Mouse (Mus musculus) kidney, embryonic 14.5 days (tissue): ENCODE data around the gene Tasp1. TPM values are rescaled to one million over a fixed set of nuclear protein-coding genes. Genes with fewer than 3 reads are reported as not detected.
A peak's percentile ranks its signal among the peaks of the same experiment; 100 is the strongest.

ENCODE experiments used
- ATAC-seq: fragments of 200-750 bp; cut with Nextera tagmentation; 2 replicates; pipeline ENCODE4 v1.8.0; 2017; ENCODE audit warnings: moderate number of reproducible peaks, mild to moderate bottlenecking, moderate TSS enrichment, moderate library complexity; ENCODE audit not compliant: low FRiP score, low TSS enrichment
- H3K27ac ChIP-seq: fragments of 300-500 bp; sonication (generic); 2 replicates; pipeline ENCODE4 v1.5.1; 2014; ENCODE audit warnings: low read depth, mild to moderate bottlenecking, low read length, moderate library complexity, mixed read lengths
- H3K27me3 ChIP-seq: fragments of 300-500 bp; sonication (generic); 2 replicates; pipeline ENCODE4 v1.6.1; 2014; ENCODE audit warnings: mild to moderate bottlenecking, low read length; ENCODE audit not compliant: control insufficient read depth, insufficient read depth
- H3K36me3 ChIP-seq: fragments of 300-500 bp; sonication (generic); 2 replicates; pipeline ENCODE4 v1.6.1; 2014; ENCODE audit warnings: low read length, mixed read lengths; ENCODE audit not compliant: control insufficient read depth, insufficient read depth
- H3K4me1 ChIP-seq: fragments of 300-500 bp; sonication (generic); 2 replicates; pipeline ENCODE4 v1.6.1; 2014; ENCODE audit warnings: low read length, mixed read lengths; ENCODE audit not compliant: control insufficient read depth, insufficient read depth
- H3K4me2 ChIP-seq: fragments of 300-500 bp; sonication (generic); replicated peaks from 2 replicates; pipeline ENCODE4 v1.6.1; 2014; ENCODE audit warnings: low read depth, mild to moderate bottlenecking, low read length
- H3K4me3 ChIP-seq: fragments of 300-500 bp; sonication (generic); 2 replicates; pipeline ENCODE4 v1.5.1; 2014; ENCODE audit warnings: mild to moderate bottlenecking, low read length
- H3K9ac ChIP-seq: fragments of 300-500 bp; sonication (generic); 2 replicates; pipeline ENCODE4 v1.6.1; 2014; ENCODE audit warnings: low read depth, mild to moderate bottlenecking, low read length, moderate library complexity
- H3K9me3 ChIP-seq: fragments of 300-500 bp; sonication (generic); 2 replicates; pipeline ENCODE4 v1.6.1; 2016; ENCODE audit warnings: low read length; ENCODE audit not compliant: control insufficient read depth
- WGBS: fragments of 180-500 bp; shearing (Covaris S2); extraction: QIAGEN DNeasy Blood & Tissue Kit; methylation state at CpG from one replicate; pipeline ENCODE4 v1.1.7; 2014; 5-methylcytosine and 5-hydroxymethylcytosine counted together
- polyA plus RNA-seq: library from polyadenylated mRNA; unstranded; fragments of >200 nt; fragmentation: Nextera tagmentation; extraction: Ambion mirVana; gene quantifications from 2 replicates; pipeline ENCODE4 v1.2.1, GENCODE M21; 2014

Tasp1 gene
- polyA plus RNA-seq, 1 experiment from 2014 or later, result 24.4 TPM

DNA sequence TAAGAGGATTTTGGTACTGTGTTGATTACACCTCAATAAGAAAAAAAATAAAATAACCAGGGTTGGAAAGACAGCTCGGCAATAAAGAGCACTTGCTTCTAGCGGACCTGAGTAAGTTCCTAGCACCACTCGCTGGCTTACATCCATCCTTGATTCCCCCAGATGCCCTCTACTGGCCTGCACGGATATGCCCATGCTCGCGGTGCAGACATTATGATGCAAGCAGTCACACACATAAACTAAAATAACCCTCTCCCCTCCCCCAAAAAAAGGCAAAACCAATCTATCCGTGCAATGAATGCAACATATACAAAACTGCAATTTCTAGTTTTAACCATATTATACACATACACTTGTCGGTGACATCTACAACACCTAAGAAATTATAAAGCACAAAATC is 929 bp downstream of the Tasp1 start:
- Histone ChIP-seq H3K4me3 (peak overlapping the region; percentile 87), H3K36me3 (no peaks in the 10 kb centered on the region), H3K9ac (peak overlapping the region; percentile 88; the same call in 1 of the 2 replicates), H3K9me3 (no peaks in the 10 kb centered on the region), H3K27ac (peak overlapping the region; percentile 94; the same call in 1 of the 2 replicates), H3K4me2 (peak overlapping the region; percentile 53), H3K4me1 (peaks cover 7% of the 10 kb centered on the region; the same call in 1 of the 2 replicates), H3K27me3 (no peaks in the 10 kb centered on the region)
- no peak for ATAC-seq
- WGBS, result 77% methylated on average over 8 of the region's 8 CpGs

- ATAC-seq, result no peak
- WGBS, result 92% methylated on average over 3 of the region's 3 CpGs
- H3K27ac ChIP-seq, result no peak overlapping the region
- H3K4me3 ChIP-seq, result no peak overlapping the region
- H3K4me2 ChIP-seq, result no peak overlapping the region
- no peaks in the 10 kb centered on the region; the same call in 1 of the 2 replicates for H3K36me3 ChIP-seq
- no peak overlapping the region for H3K9ac ChIP-seq
- no peaks in the 10 kb centered on the region for H3K27me3 ChIP-seq
- peaks cover 2% of the 10 kb centered on the region; the same call in 1 of the 2 replicates for H3K4me1 ChIP-seq
- no peaks in the 10 kb centered on the region for H3K9me3 ChIP-seq
These were observed 5.1 kb downstream of the Tasp1 start for GRCm38 (mm10) chr2:140061481-140061880.

GRCm38 (mm10) chr2:140060092-140060867 is 6.3 kb downstream of the Tasp1 start:
- WGBS, result 86% methylated on average over 4 of the region's 4 CpGs
- ATAC-seq, result no peak
- Histone ChIP-seq H3K36me3 (peaks cover 4% of the 10 kb centered on the region; the same call in 1 of the 2 replicates), H3K27ac (no peak overlapping the region), H3K9me3 (no peaks in the 10 kb centered on the region), H3K4me1 (no peaks in the 10 kb centered on the region), H3K4me2 (no peak overlapping the region), H3K4me3 (no peak overlapping the region), H3K27me3 (no peaks in the 10 kb centered on the region), H3K9ac (no peak overlapping the region)

- WGBS, result 92% methylated on average over 6 of the region's 6 CpGs
- Histone ChIP-seq H3K4me2 (no peak overlapping the region), H3K4me3 (no peak overlapping the region), H3K4me1 (no peaks in the 10 kb centered on the region), H3K9me3 (no peaks in the 10 kb centered on the region), H3K9ac (no peak overlapping the region), H3K27ac (no peak overlapping the region), H3K36me3 (peaks cover 17% of the 10 kb centered on the region), H3K27me3 (no peaks in the 10 kb centered on the region)
- no peak for ATAC-seq
These were observed 8.5 kb downstream of the Tasp1 start for GRCm38 (mm10) chr2:140058125-140058524.

- 81% methylated on average over 2 of the region's 2 CpGs for WGBS
- no peak for ATAC-seq
- Histone ChIP-seq H3K4me3 (no peak overlapping the region), H3K27me3 (no peaks in the 10 kb centered on the region), H3K27ac (no peak overlapping the region), H3K4me1 (no peaks in the 10 kb centered on the region), H3K9me3 (no peaks in the 10 kb centered on the region), H3K9ac (no peak overlapping the region), H3K36me3 (peaks cover 55% of the 10 kb centered on the region), H3K4me2 (no peak overlapping the region)
These were observed 14.9 kb downstream of the Tasp1 start for GRCm38 (mm10) chr2:140051607-140052126.

GRCm38 (mm10) chr2:140042522-140043131 is 24.0 kb downstream of the Tasp1 start:
- no peaks in the 10 kb centered on the region for H3K9me3 ChIP-seq
- H3K27ac ChIP-seq, result no peak overlapping the region
- peaks cover 10% of the 10 kb centered on the region for H3K36me3 ChIP-seq
- H3K4me2 ChIP-seq, result no peak overlapping the region
- WGBS, result 79% methylated on average over 2 of the region's 2 CpGs
- H3K4me3 ChIP-seq, result no peak overlapping the region
- H3K9ac ChIP-seq, result no peak overlapping the region
- H3K4me1 ChIP-seq, result no peaks in the 10 kb centered on the region
- no peak for ATAC-seq
- no peaks in the 10 kb centered on the region for H3K27me3 ChIP-seq

GRCm38 (mm10) chr2:140042081-140042480 is 24.5 kb downstream of the Tasp1 start:
- H3K36me3 ChIP-seq, result peaks cover 6% of the 10 kb centered on the region; the same call in 1 of the 2 replicates
- no peak overlapping the region for H3K4me3 ChIP-seq
- WGBS, result 62% methylated on average over 10 of the region's 10 CpGs
- H3K9me3 ChIP-seq, result no peaks in the 10 kb centered on the region
- H3K27ac ChIP-seq, result no peak overlapping the region
- H3K4me2 ChIP-seq, result no peak overlapping the region
- H3K27me3 ChIP-seq, result no peaks in the 10 kb centered on the region
- H3K4me1 ChIP-seq, result no peaks in the 10 kb centered on the region
- no peak for ATAC-seq
- H3K9ac ChIP-seq, result no peak overlapping the region

- Histone ChIP-seq H3K9ac (no peak overlapping the region), H3K4me1 (no peaks in the 10 kb centered on the region), H3K9me3 (no peaks in the 10 kb centered on the region), H3K4me2 (no peak overlapping the region), H3K27me3 (no peaks in the 10 kb centered on the region), H3K36me3 (no peaks in the 10 kb centered on the region; the same call in 1 of the 2 replicates), H3K27ac (no peak overlapping the region), H3K4me3 (no peak overlapping the region)
- 91% methylated on average over 2 of the region's 2 CpGs for WGBS
- no peak for ATAC-seq
These were observed 29.1 kb downstream of the Tasp1 start for GRCm38 (mm10) chr2:140037459-140037858.

- no peaks in the 10 kb centered on the region for H3K4me1 ChIP-seq
- no peak overlapping the region for H3K4me3 ChIP-seq
- no peaks in the 10 kb centered on the region; the same call in 1 of the 2 replicates for H3K36me3 ChIP-seq
- H3K27me3 ChIP-seq, result no peaks in the 10 kb centered on the region
- H3K9ac ChIP-seq, result no peak overlapping the region
- no peak overlapping the region for H3K4me2 ChIP-seq
- no peaks in the 10 kb centered on the region for H3K9me3 ChIP-seq
- ATAC-seq, result no peak
- no peak overlapping the region for H3K27ac ChIP-seq
These were observed 29.8 kb downstream of the Tasp1 start for GRCm38 (mm10) chr2:140036854-140037253.
